Mouse (Mus musculus): ENCODE results near the gene Epb41l4b.

Gene Epb41l4b

DNA sequence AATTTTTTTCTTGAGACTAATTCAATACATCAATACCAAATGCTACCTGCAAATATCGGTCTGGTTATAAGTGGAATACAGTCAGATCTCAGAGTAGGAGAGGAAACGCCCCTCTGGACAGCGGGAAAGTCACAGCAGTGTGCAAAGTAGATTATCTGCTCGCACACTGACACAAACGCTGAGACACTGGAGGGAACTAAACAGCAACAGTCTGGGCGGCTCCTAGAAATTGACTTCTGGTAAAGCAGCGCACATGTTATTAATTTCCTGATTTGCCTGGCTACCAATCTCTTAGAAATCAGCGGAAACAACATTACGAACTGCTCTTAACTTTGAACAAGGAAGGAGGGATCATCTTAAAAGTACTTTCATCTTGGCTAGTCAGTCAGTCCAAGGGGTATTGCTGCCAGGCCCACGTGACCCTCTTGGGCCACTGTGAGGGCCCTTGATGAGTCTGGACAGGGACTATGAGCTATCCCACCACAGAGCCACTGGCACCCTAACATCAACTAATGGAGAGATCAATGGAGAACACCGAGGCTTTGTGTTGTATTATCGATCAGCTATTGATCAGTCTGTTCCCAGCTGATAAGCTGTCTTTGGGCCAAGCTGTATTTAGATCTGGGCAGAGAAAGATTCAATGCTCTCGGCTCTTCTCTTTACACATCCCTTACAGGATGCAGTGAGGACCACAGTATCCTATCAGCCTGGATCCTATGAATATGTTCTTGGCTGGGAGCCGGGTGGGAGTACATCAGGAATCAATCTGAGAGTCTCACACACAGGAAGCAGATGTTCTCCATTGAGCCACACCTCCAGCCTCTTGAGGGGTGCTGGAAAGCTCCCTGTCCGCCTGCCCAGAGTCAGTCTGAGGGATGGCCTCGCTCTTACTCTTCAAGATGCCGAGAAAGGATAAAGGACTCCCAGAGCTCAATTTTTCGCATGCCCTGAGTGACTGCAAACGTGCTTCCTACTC is 28.3 kb downstream of the Epb41l4b start:
- DNase-seq (ENCODE audit: low read depth, low spot score) = no peak

DNA sequence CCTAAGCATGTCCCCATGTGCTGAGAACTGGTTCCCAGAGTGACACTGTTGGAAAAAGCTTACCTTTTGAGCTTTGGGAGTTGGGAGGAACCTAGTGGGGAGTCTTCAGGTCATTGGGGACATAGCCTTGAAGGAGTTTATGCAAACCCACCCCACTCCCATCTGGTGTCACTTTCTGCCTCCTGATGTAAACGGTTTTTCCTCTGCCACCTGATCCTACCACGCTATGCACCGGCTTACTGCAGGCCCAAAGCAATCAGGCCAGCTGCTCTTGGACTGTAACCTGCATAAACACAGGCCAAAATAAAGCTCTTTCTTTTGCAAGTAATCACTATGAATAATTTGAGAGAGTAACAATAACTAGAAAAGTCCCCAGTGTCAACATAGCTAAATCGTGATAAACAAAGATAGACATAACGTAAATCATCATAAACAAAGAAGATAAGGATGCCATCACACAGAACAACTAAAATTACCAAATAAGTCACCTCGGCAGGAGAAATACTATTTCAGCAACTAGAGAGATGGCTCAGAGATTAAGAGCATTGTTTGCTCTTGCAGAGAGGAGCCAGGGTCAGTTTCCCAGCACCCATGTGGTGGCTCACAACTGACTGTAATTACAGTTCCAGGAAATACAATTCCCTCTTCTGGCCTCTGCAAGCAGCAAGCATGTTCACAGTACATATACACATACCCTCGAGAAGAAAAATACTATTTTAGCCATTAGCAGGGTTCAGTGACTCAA is 29.6 kb downstream of the Epb41l4b start:
- no peak for DNase-seq (ENCODE audit: low read depth, low spot score)

DNA sequence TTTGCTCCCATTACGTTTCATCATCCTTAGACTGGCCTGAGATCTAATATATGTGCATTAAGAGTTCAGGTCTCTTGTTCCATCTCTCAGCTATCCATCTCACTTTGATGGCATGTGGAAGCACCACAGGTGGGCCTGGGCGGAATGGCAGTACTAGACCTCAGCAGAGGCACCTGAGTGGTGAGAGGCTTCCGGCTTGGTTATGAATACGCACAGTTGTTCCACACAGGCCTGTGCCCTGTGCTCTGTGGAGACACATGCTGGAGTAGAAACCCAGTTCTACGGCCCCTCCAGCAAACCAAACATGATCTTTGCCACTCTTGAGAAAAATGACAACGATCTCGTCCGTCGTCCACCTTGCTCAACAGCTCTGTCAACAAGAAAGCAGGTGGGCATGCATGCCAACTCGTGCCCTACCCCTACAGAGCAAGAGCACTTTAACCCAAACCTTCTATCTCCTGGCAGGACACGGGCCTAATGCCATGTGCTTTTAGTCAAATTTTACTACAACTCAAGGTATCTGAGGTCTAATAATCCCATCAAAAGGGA is 31.2 kb downstream of the Epb41l4b start:
- DNase-seq (ENCODE audit: low read depth, low spot score) = no peak

DNA sequence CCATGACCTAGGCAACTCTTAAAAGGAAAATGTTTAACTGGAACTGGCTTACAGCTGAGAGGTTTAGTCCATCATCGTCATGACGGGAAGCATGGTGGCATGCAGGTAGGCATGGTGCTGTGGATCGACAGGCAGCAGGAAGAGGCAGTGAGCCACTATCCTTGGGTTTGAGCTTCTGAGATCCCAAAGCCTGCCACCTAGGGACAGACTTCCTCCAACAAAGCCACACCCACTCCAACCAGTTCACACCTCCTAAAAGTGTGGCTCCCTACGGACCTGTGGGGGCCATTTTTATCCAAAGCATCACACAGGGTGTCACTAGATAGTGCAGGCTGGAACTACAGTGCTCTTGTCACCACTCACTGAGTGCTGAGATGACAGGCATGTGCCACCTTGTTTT is 31.8 kb downstream of the Epb41l4b start:
- no peak for DNase-seq (ENCODE audit: low read depth, low spot score)

DNA sequence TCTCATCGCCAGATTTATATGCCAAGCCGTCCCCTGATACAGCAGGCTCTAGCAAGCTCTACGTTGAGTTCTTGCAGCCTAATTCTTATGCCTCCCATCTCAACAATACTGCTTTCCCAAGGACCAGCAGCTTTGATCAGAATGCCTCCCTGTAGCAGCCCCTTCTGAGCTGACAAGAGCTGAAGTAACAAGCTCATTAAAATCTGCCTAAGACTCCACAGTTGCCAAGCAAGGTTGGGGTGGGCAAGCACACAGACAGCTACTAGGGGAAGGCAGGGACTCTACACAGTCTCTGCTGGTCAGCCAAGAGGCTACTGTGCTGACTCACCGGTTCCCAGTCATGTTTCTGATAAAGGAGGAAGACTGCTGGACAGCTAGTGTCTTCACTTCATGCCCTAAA is 33.7 kb downstream of the Epb41l4b start:
- no peak for DNase-seq (ENCODE audit: low read depth, low spot score)

DNA sequence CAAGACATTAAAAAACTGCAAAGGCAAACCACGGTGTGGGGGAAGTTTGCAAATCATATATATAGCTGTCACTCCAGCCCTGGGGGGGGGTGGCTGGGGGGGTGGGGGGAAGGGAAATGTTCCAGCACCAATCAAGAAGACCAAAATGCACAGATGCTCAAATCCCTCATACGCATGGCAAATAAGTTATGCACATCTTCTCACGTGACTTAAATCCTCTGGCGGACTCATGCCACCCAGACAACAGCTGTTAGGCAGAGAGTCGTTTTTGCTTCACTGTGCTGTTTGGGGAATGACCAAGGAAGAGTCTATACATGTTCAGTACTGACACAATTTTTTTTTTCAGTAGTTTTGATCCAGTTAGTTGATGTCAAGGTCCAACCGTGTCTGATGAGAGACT is 37.9 kb downstream of the Epb41l4b start:
- peak; percentile 51 for DNase-seq (ENCODE audit: low read depth, low spot score)

DNA sequence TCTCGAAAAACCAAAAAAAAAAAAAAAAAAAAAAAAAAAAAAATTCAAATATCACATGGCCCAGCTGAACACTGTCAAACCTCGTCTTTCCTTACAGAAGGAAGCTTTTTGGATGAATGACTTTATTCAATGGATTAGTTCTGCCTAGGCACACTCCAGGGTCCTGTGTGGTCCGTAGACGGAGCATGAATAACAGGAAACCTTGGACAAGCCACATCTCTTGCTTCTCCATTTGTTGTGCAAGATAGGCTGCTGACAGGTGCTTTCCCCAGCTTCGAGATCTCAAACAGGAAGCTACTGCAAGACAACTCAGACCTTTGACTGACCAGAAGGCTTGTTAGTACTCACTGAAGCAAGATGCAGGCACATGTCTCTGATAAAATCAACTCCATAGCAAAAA is 39.4 kb downstream of the Epb41l4b start:
- DNase-seq (ENCODE audit: low read depth, low spot score) = no peak

DNA sequence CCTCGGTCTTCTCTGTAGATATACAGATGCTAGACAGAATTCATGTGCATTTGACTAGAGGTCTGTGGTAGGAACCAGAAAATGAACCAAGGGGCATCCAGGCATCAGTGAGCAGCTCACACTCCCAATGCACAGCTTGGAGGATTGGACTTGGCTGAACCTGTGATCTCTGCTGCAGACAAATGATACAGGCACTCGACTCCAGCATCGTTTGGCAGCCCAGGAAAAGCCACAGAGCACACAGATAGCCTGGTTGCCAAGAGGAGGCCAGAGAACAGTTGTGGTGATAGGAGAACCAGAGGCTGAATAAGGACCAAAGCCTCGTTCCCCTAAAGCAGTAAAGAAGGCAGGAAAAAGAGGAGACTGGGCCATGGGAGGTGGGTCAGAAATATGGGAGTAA is 42.1 kb downstream of the Epb41l4b start:
- no peak for DNase-seq (ENCODE audit: low read depth, low spot score)

DNA sequence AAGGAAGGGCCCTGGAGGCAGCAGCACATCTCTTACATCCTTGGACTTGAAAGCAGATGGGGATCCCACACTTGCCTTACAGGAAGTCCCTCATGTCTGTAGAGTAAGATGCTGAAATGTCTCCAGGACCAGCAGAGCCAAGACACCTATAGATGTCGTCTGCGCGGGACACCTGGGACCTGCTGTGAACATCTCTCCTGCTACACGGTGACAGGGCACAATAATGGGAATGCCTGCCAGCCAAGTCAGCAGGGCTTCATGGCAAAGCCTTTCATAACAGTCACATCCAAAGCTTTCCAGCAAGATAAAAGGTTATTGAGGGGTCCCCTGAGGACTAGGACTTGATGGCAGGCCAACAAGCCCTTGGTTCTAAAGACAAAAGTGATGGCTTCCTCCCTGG is 45.8 kb downstream of the Epb41l4b start:
- DNase-seq (ENCODE audit: low read depth, low spot score) = no peak

DNA sequence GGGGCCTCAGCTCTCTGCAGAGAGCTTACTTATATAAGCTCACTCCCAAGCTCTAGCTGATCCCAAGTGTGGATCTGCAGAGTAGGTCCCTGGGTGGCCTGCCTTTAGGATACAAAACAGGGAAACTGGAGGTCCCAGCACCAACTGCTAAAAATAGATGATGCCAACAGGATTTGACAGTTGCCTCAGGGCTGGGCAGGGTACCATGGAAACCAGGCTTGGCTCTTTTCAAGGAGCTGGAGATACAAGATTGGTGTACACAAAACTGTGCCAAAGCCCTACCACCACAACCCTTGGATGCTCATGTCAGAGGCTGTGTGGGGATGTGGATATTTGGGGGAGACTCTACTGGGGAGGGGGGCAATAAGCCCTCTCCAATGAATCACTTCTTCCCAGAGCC is 47.7 kb downstream of the Epb41l4b start:
- DNase-seq (ENCODE audit: low read depth, low spot score) = peak; percentile 80

DNA sequence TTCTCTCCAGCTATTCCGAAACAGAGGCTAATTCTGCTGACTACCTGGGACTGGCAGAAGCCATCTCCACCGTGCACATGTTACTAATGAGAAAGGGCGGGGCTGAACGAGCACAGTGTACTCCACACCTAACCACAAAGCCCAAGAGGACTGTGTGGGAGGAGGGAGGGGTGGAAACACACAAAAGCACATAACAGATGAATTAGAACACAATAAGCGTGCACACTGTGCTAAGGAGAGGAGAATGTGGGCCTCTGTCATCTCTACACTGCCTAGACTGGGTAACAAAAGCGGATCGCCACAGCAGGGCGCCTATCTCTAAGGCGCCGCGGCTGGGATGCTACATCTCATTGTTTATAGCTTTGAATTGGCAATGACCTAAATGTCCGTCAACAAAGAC is 51.9 kb downstream of the Epb41l4b start:
- DNase-seq (ENCODE audit: low read depth, low spot score) = peak; percentile 67

DNA sequence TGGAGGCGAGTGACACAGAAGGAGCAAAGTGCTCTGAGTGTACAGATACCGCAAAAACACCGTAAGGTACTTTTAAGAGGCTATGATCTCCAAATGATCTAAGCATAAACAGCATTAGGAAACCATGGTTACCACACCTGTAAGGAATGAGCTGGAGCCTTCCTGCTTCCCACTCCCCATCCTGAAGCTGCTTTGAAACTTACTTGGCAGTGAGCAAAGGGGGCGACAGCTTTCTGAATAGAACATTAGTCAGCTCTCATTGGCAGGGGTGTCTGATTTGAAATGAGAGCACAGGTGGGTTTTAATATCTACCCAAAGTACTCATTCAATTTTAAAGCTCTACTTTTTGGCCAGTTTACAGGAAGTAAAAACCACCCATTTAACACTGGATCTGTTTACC is 54.9 kb downstream of the Epb41l4b start:
- DNase-seq (ENCODE audit: low read depth, low spot score) = no peak

DNA sequence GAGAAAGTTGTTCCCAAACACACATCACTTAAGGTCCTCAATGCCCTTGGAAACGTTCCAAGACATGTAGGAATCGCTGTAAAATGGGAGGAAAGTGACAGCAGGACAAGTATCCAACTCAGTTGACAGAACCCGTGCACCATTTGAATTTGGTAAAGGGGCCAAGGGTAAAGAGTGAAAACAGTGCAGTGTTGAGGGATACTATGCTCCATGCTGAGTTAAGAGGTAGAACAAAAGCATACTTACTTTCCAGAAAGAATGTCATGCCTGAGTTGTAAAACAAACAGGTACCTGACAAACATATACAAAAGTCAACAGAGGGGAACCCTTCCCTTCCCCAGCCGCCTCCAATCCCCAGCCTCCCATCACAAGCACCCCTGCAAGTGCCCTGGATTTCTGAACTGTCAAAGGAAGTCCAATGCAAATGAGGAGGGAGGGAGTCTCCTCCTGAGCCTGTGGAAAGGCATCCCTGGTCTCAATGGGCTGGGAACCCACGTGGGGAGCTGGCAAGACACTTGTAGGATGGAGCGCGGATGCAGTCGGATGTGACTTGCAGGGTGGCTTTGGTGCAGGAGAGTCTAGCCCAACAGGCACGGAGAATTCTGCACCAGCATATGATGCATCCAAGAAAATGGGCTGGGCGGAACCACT is 57.4 kb downstream of the Epb41l4b start:
- no peak for DNase-seq (ENCODE audit: low read depth, low spot score)

DNA sequence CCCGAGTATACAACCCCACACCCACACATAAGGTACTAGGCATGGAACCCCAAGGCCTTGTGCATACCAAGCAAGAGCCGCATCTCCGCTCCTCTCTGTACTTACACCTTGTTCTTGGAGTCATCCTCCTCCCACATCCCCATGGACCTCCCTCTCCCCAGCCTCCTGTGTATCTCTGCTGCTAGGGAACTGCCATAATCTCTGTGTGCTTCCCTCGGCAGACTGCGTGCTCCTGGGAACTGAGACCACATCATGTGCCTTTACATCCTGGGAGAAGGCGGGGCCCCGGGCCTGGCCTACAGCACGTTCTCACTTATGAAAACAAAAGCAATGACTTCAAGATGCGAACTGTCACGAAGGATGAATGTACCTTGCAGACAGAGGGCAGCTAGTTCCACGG is 59.6 kb downstream of the Epb41l4b start:
- no peak for DNase-seq (ENCODE audit: low read depth, low spot score)

DNA sequence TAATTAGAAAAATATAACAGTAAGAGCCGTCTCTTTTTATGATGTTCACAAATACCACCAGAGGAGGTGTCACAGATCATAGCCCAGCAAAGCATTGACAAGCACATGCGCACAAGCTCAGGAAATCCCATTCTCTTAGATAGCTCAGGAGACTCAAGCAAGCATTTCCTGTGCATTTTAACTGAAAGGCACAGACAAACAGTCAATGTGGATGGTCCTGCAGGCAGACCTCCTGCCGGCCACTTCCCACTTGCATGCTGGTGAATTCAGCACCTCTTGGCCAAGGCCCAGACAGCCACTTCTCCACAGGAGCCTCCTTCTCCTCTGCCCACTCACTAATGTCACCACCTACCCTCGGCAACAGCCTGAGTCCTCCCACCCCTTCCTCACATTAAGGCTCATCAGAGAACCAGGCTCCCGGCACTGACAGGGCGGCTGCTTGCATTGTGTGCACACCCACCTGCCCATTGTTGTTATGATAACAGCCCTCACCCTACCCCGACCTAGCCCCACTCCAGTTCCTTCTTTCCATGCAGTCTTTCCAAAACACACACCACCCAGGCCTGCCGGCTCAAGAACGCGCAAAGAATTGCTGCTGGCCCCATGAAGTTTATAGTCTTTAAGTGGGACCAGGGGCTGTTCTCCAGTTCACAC is 60.3 kb downstream of the Epb41l4b start:
- no peak for DNase-seq (ENCODE audit: low read depth, low spot score)

DNA sequence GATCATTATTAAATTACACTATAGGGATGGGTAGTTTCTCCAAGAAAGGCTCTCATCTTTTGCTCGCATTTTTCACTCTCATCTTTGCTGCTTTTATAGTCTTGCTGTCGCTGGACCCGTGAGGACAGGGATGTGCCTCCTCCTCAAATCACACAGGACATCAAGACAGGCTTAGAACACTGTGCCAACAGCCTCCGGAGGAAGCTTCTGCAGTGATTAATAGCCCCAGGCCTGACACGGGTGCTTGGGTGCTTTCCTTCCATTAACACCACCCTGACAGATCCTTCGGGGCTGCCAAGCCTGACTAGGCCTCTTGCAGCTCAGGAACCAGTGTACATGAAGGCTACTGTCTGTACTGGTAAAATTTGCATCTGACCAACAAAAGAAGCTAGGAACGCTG is 61.8 kb downstream of the Epb41l4b start:
- no peak for DNase-seq (ENCODE audit: low read depth, low spot score)

DNA sequence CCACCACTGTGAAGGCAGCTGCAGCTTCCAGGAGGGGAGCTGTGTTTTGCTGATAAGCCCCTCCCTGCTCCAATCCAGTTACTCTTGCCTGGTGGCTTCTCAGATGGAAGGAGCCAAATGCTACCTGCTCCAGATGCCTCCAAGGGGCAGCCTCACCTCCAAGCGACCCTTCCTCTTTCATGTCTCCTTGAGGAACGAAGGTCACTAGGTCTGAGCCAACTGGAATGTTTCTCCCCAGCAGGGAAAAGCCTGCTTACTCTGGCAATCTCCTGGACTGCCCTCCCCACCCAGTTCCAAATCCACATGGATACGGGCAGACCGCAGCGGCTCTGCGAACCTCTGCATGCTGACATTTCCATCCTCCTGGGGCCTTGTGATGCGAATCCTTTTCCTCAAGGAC is 69.4 kb downstream of the Epb41l4b start:
- DNase-seq (ENCODE audit: low read depth, low spot score) = no peak

DNA sequence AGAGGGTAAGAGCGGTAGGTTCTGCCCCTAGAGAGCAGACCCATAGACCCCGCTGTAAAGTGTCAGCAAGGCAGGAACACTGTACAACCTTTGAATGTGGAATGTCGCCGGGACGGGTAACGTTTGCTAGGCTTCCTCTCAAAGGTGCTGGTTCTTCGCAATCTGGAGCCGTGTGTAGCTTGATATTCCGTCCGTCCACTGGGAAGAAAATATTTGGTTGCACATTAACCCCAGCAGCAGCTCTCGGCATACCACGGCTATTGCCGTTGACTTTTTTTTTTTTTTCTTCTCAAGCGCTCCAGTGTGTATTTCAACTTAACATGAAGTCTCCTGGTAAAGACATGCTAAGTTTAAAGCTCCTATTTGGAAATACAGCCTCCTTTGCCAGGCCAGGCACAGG is 70.1 kb downstream of the Epb41l4b start:
- DNase-seq (ENCODE audit: low read depth, low spot score) = no peak

DNA sequence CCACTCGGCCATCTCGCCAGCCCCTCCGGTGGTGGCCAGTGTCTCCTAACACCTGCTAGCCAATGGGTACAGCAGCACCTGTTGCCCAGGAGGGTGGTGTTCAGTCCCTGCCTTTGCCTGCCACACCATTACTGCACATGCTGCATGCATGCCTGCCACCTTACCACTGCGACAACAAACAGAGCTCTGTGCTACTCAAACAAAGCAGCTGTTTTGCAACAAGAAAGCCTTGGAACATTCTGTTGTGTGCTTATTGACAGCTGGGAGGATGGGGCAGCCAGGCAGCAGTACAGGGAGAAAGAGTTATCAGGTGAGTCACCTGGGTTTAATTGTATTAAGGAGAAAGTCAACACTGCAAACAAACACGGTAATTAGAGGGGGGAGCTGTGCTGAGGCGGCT is 72.6 kb downstream of the Epb41l4b start:
- DNase-seq (ENCODE audit: low read depth, low spot score) = no peak

DNA sequence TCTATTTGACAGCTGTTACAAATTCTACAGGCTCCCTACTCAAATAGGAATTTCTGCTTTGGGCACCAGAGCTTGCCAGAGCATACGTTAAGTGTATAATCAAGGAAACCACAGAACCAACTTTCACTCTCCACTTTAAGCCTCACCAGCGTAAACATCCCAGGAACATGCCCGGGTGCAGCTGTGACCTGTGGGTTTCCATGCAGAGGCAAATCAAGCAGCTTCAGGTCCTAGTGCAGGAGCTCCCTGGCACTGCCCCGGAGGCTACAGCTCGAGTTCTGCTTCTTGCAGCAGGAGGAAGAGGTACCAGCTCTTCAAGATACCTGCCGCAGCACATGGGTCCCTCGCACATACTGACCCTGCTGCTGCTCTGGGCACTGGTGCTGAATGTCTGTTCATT is 74.8 kb downstream of the Epb41l4b start:
- DNase-seq (ENCODE audit: low read depth, low spot score) = no peak

DNA sequence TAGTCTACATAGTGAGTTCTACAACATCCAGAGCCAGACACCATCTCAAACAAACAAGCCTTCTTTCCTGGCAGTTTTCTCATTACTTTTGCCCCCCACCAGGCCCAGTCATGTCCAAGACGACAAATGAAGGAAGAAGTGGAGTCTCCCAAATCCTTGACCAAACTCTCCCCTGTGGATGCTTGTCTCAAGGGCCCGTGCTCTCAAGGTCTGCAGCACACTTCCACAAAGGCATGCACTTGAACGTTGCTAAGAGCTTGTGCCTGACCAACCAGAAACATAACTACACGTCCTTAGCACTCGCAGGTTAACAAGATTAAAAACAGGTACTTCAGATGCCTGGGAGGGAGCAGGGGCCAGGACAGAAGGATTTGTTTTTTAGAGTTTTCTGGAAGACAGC is 75.4 kb downstream of the Epb41l4b start:
- DNase-seq (ENCODE audit: low read depth, low spot score) = no peak

DNA sequence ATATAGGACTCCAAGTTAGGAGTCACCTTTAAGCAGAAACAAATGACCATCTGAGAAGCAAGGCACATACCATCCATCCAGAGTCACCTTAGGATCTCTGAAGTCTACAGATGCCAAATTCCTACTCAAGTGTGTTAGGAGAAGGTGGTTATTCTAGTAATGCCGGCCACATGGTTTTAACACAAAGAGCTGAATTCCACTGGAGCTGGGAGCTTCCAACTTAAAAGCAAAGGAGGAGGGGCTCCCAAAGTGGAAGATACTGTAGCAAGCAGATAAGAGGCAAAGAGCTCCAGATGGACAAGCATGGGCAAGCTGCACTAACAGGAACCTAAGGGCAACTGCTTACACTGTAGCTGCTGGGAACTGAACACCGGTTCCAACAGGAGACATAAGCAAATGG is 76.3 kb downstream of the Epb41l4b start:
- DNase-seq (ENCODE audit: low read depth, low spot score) = no peak

All from brain, adult 2 months (tissue).